Mouse (Mus musculus): ENCODE measurements around the gene Gipc1.

Gipc1 gene

GRCm38 (mm10) chr8:83648031-83648430 is 4.4 kb upstream of the Gipc1 start:
- DNase-seq (ENCODE audit: low spot score) = no peak

DNA sequence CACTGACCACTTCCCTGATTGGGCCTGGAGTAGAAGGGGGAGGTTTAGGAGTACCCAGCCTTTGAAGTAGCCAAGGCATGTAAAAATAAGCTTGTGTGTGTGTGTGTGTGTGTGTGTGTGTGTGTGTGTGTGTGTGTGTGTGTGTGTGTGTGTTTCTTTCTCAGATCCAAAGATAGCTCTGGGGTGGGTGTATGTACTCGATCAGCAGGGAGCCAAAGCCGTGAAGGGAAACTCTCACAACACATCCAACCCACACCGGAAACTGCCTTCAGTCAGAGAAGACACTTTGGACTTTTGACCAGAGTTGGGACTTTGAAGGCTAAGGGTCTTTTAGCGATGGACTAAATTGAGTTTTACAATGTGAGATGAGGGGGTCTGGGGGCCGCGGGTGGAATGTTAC is 2.8 kb upstream of the Gipc1 start:
- no peak for DNase-seq (ENCODE audit: low spot score)

DNA sequence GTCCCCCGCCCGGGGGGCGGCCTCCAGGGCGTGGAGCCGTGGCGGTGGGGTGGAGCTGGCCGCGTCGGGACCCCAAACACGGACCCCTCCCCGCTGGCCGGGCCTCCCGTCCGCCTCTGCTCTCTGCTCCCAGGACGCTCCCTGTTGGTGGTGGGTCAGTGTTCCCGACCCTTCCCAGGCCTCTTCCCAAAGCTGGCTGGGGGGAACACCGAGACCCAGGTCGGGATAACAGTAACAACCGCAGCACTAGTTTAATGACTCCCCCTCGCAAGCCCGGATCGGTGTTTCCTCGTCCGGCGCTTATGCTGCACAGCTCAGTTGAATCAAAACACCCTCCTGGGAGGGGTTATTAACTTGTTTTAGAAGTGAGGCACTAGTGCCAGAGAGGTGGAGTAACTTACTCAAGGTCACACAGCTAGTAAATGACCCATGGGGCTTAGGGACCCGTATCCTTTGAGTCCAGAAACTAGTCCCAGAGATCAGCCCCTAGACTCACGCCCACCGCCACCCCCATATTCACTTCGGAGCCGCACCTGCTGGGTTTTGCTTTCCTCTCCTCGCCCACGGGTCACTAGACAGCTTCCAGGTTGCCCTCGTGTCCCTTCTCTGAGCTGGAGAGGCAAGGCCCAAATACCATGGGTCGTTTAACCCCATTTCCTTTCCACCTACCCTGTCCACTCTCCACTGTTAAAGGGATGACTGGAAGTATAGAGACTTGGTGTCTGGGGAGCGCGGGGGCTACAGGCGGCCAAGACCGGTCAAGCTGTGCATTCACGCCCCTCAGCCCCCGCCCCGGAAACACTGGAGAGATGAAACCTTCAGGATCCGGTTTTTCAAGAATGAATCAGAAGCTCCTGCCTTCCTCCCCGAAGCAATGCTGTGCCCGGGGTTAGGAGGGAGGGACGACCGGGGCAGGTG is 526 bp downstream of the Gipc1 start:
- DNase-seq (ENCODE audit: low spot score) = no peak

DNA sequence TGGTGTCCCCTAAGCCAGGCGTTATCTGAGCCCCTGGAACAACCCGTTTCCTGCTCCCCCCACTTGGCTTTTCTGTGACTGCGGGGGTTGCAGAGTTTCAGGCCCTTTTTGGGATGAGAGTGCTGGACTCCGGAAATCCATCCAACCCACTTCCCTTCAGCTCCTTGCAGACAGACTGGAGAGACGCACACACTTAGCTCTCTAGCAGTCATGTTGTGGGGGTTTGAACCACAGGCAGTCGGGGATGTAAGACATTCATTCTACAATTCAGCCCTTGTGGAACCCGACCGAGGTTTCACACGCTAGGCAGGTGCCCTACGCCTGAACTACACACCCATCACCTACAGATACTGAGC is 1.2 kb downstream of the Gipc1 start:
- DNase-seq (ENCODE audit: low spot score) = no peak

- no peak for DNase-seq (ENCODE audit: low spot score)
These were observed 2.2 kb downstream of the Gipc1 start for GRCm38 (mm10) chr8:83654725-83655124.

GRCm38 (mm10) chr8:83656043-83656442 is 3.6 kb downstream of the Gipc1 start:
- no peak for DNase-seq (ENCODE audit: low spot score)

DNA sequence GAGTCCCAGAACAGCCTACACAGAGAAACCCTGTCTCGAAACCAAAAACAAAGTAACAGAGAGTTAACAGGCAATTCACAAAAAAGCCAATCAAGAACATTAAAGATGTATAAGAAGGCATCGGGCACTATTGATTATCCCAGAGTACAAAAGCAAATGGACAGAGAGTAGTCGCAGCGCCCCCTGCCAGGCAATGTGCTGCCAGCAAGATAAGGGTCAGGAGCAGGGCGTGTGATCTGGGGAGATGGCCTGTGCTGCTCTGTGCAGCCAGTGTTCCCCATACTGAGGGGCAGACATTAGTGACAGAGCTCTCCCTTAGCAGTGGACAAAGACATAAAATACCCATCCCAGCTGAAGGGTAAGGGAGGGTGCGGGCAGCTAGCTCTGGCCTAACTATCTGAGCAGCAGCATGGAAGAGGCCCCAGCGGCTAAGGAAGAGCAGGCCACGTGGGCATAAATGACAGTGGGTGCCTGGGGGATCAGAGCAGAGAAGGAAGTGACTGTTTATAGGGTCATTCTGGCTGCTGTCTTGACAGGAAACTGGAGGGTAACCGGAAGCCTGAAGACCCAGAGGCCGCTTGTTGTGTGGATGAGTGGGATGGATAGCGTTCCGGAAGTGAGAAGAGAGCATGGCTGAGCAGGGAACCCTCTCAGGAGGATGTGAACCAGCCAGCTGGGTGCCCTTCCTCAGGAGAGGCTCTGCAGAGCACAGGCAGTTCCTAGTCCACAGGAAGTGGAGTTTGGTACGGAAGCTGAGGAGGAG is 4.2 kb downstream of the Gipc1 start:
- DNase-seq (ENCODE audit: low spot score) = no peak

DNA sequence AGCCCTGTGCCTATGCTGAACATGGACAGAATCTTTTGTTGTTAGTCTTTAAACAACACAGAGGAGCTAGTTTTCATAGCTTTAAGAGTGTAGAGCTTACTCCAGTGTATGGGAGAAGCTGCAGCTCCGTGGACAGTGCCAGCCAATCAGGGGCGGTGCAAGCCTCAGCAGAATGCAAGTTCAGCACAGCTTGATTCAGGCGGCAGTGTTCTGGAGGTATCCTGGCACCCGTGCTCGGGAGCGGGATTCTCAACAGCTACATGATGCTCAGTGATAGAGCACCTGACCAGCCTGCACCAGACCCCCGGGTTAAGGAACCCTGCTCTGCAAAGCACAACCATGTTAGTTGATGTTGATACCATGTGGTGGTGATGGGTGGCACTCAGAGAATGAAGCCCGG is 8.1 kb downstream of the Gipc1 start:
- DNase-seq (ENCODE audit: low spot score) = no peak

- no peak for DNase-seq (ENCODE audit: low spot score)
These were observed 8.7 kb downstream of the Gipc1 start for GRCm38 (mm10) chr8:83660995-83661680.

DNA sequence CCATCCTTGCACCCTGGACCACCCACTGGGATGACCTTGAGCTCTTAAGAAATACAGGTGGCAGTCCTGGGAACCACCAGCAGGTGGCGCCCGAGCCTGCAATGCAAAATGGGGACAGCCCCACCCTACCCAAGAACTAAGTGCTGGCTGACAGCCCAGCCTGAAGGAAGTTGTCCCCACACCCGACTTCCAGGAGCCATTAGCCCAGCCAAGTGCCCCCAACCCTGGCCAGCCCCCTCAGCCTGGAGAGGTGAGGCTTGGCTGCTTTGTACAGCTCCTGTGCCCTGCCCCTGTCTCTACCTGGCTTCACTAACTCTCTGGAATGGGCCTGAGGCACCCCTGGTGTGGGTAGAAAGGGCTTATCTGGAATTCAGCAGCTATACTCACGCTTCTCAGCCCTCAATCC is 9.9 kb downstream of the Gipc1 start:
- peak; percentile 81 for DNase-seq (ENCODE audit: low spot score)

DNA sequence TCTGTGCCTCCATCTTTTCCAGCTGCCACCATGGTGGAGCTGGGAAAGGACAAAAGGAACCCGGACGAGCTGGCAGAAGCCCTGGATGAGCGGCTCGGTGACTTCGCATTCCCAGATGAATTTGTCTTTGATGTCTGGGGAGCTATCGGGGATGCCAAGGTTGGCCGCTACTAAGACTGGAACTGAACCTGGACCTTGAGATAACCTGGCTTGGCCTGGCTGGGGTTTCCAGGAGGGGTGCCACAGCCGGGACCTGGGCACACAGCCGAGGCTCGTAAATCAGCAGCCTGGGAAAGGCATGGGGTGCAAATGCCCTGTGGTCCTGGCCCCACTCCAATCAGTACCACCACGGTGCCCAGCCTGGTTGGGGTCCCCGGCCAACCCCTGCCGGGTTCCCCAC is 11.6 kb downstream of the Gipc1 start:
- no peak for DNase-seq (ENCODE audit: low spot score)

DNA sequence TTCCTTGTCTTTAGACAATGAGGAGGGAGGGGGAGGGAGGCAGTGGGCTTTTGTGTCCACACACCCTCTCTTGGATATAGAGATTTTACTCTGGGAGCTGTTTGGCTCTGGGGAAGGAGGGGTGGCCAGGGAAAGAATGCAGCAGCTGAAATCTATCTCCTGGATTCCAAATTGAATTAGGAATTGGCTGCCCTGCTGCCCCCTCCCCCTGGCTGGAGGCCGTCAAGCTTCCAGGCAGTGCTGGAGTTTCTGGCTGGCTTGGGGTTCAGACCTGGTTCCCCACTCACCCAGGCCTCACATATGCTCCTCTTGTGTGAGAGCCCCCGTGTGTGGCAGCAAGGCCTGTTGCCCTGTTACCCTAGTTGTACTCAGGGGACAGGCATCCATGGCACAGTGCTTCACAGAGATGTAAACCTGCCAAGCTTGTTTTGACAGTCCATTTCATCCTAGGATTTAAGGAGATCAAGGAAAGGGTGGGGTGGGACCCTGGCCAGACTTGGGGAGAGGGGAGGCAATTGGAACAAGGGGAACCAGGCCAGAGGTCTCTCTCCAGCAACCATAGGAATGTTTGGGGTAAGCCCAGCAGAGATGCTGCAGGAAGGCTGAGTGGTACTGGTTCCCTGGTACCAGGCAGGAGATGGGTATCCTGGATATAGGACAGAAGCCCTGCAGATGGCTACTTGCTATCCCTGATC is 12.6 kb downstream of the Gipc1 start:
- DNase-seq (ENCODE audit: low spot score) = no peak

DNA sequence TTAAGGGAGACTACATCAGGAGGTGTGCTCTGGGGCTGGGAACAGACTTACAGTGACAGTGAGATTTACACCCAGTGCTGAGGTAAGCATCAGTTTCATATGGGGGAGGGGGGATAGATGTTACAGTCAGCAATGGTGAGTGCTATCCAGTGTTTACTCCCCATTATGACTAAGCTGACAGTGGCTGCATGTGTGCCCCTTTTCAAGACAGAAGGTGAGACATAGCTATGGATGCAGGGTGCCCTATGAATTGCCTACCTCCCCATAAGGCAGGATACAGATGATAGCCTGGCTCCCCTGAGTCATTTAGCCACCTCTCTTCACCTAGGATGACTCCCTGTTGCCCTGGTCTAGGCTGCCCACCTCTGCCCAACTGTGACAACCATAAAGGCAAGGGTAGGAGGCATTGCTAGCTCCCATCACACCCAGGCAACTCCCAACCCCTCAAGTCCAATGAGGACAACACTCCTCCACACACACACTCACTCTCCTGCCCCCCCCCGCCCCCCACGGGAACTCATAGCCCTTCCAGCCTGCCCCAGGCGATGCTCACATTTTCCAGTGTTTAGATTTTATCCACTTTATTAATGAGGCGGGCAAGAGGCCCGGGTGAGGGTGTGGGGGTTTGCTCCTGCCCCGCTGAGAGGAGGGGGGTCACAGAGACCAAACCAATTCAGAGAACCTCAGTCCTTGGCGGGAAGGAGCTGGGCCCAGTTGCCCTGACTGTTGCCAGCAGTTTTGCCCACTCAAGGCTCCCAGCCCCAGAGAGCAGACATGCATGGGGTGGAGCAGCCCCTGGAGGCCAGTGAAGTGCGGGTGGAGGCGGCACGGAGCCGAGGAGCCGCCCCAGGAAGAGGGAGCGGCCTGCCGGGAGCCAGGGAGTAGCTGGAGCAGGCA is 13.7 kb downstream of the Gipc1 start, which contains the start of gene Ptger1:
Ptger1 (plus strand) TSS at position 710 of the 897 bp plus-strand sequence.
- DNase-seq (ENCODE audit: low spot score) = no peak

DNA sequence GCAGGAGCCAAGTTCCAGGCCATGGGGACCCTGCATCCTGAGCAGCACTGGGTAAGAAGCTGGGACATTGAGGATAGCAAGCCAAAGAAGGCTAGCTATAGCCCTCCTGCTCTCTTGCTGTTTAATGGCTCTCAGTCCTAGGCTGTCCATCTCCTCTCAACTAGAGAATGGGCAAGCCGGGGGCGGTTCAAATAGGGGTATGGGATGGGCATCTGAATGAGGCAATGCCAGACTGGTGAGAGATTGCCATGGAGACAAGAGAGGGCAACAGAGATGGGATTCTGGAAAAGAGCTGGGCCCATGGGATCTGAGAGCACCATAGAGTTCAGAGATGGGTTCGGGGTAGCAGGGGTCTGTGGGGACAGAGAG is 14.4 kb downstream of the Gipc1 start:
- DNase-seq (ENCODE audit: low spot score) = no peak

DNA sequence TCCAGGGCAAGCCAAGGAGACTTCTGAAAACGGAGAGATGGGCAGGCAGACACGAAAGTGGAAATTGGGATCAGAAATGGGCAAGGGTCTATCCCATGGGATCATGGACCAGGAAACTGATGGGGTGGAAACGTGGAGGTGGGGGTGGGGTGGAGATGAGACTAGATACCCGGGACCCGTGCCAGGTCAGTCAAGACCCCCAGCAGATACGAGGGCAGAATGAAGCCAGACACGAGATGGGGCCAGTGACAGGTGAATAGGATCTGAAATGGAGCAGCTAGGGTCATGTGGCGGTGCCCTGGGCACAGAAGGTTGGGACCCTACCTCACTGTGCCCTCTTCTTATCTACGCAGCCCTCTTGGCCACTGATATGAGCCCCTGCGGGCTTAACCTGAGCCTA is 15.0 kb downstream of the Gipc1 start:
- no peak for DNase-seq (ENCODE audit: low spot score)

DNA sequence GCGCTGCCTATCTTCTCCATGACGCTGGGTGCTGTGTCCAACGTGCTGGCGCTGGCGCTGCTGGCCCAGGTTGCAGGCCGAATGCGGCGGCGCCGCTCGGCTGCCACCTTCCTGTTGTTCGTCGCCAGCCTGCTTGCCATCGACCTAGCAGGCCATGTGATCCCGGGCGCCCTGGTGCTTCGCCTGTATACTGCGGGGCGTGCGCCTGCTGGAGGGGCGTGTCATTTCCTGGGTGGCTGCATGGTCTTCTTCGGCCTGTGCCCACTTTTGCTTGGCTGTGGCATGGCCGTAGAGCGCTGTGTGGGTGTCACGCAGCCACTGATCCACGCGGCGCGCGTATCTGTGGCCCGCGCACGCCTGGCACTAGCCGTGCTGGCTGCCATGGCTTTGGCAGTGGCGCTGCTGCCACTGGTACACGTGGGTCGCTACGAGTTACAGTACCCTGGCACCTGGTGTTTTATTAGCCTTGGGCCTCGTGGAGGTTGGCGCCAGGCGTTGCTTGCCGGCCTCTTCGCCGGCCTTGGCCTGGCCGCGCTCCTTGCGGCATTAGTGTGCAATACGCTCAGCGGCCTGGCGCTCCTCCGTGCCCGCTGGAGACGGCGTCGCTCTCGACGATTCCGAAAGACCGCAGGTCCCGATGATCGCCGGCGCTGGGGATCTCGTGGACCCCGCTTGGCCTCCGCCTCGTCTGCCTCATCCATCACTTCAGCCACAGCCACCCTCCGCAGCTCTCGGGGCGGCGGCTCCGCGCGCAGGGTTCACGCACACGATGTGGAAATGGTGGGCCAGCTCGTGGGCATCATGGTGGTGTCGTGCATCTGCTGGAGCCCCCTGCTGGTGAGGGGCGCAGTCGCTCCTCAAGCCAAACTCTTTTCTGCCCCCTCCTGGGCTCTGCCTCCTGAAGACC is 15.8 kb downstream of the Gipc1 start:
- no peak for DNase-seq (ENCODE audit: low spot score)

- DNase-seq (ENCODE audit: low spot score) = no peak
These were observed 16.5 kb downstream of the Gipc1 start for GRCm38 (mm10) chr8:83669013-83669412.

DNA sequence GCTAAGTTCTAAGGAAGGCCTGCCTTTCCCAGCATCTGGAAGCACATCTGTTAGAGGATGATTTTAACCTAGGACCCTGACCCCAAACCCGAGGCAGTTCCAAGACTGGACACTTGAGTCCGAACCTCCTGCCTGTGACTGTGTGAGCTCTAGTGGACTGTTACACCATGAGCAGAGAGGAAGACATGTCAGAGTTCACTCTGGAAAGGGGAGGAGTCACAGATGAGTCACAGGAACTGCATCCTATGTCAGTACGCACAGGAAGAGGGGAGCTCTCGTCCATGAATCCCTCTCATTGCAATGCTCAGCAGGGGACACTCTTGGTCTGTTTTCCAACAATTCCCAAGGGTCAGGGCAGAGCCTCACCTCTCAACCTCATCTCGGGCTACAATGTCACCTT is 20.5 kb downstream of the Gipc1 start:
- no peak for DNase-seq (ENCODE audit: low spot score)

- DNase-seq (ENCODE audit: low spot score) = no peak
These were observed 22.0 kb downstream of the Gipc1 start for GRCm38 (mm10) chr8:83674497-83674896.

DNA sequence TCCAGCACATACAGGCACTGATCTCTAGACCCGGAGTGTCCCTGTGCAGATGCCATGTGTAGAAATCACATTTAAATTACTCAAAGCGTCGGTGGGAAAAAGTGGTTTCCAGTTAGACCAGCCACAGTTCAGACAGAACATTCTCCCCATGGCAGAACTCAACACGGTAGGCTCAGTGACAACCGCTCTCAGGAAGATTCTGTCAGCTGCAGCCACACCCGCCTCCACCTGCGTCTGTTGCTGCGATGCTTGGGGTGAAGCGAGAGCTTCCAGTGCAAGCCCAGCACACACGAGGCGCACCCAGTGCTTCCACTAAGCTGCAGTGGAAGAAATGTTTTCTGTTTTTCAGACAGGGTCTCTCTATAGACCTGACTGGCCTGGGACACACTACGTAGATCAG is 27.4 kb downstream of the Gipc1 start:
- DNase-seq (ENCODE audit: low spot score) = no peak
